Mouse (Mus musculus): ENCODE results near the gene Slc2a3. TPM values are rescaled to one million over a fixed set of nuclear protein-coding genes. Genes with fewer than 3 reads are reported as not detected.

Slc2a3 gene
- polyA plus RNA-seq, 1 experiment from 2014 or later = 40.1 TPM

DNA sequence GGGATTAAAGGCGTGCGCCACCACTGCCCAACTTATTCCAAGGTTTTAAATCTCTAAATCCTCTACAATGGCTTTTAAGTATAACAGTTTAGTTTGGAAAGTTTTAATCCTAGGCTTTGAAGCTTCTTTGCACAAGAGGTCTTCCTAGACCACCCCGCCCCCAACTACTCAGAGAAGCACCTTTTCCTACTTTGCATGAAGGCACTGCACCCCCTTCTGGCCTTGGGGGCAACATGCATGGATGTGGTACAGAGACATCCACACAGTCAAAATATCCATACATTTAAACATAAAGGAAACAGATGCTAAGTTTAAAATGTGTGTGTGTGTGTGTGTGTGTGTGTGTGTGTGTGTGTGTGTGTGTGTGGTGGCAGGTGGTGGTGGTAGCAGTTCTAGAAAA lies 16.6 kb downstream of the Slc2a3 start:
- ATAC-seq (ENCODE audit: low FRiP score) = no peak
- Histone ChIP-seq H3K4me2 (replicated peaks) (no peak overlapping the region), H3K4me3 (replicated peaks; ENCODE audit: low read length) (no peak overlapping the region), H3K9ac (no peak overlapping the region), H3K4me1 (replicated peaks; ENCODE audit: control insufficient read depth, insufficient read depth, low read length) (no peaks in the 10 kb centered on the region), H3K9me3 (ENCODE audit: control insufficient read depth, low read length) (no peaks in the 10 kb centered on the region), H3K36me3 (replicated peaks; ENCODE audit: control insufficient read depth, insufficient read depth) (no peaks in the 10 kb centered on the region), H3K27me3 (ENCODE audit: control insufficient read depth, insufficient read depth, low read length) (no peaks in the 10 kb centered on the region), H3K27ac (no peak overlapping the region)
- WGBS = 96% methylated on average over 3 of the region's 3 CpGs
- DNase-seq (ENCODE audit: low spot score) = no peak

DNA sequence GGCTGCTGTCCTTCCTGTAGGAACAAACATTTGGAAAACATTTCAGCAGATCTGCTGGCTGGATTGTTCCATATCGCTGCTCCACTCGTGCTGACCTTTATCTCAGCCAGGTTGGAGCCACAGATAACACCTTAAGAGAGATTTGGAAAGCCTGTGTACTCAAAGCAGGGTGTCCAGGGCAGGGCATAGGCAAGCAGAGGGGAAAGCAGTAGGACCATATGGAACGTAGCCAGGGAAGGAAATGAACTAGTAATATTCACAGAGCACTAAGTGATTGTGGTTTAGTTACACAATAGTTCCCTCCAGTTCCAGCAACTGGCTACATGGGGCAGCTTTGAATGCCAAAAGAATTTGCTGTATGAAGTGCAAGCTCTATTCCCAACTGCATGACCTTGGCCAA lies 19.3 kb downstream of the Slc2a3 start:
- no peaks in the 10 kb centered on the region for H3K9me3 ChIP-seq (ENCODE audit: control insufficient read depth, low read length)
- no peak overlapping the region for H3K4me3 ChIP-seq (replicated peaks; ENCODE audit: low read length)
- no peaks in the 10 kb centered on the region for H3K4me1 ChIP-seq (replicated peaks; ENCODE audit: control insufficient read depth, insufficient read depth, low read length)
- no peak overlapping the region for H3K4me2 ChIP-seq (replicated peaks)
- no peaks in the 10 kb centered on the region for H3K27me3 ChIP-seq (ENCODE audit: control insufficient read depth, insufficient read depth, low read length)
- H3K27ac ChIP-seq = no peak overlapping the region
- no peak for DNase-seq (ENCODE audit: low spot score)
- no peaks in the 10 kb centered on the region for H3K36me3 ChIP-seq (replicated peaks; ENCODE audit: control insufficient read depth, insufficient read depth)
- WGBS = 80% methylated on average over 3 of the region's 3 CpGs
- no peak for ATAC-seq (ENCODE audit: low FRiP score)
- H3K9ac ChIP-seq = no peak overlapping the region

DNA sequence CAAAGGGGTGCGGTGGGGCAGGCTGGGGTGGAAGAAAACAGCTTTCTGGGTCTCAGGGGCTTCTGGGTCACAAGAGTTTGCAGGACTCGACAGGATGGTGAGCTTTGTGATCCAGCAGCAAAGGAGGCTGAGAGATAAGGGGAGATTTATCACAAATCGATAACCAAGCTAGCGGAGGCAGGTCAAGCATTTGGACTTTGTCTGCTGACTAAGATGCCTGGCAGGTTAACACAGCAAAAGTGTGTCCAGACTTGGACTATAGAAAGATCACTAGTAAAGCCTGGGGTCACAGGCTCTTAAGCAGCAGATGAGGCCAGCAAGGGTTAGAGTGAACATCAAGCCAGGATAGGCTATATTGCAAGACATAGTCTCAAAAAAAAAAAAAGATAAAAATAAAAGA lies 20.3 kb downstream of the Slc2a3 start:
- ATAC-seq (ENCODE audit: low FRiP score) (no peak), DNase-seq (ENCODE audit: low spot score) (no peak)
- Histone ChIP-seq H3K4me2 (replicated peaks) (no peak overlapping the region), H3K36me3 (replicated peaks; ENCODE audit: control insufficient read depth, insufficient read depth) (no peaks in the 10 kb centered on the region), H3K4me1 (replicated peaks; ENCODE audit: control insufficient read depth, insufficient read depth, low read length) (no peaks in the 10 kb centered on the region), H3K9ac (no peak overlapping the region), H3K9me3 (ENCODE audit: control insufficient read depth, low read length) (no peaks in the 10 kb centered on the region), H3K27me3 (ENCODE audit: control insufficient read depth, insufficient read depth, low read length) (no peaks in the 10 kb centered on the region), H3K4me3 (replicated peaks; ENCODE audit: low read length) (no peak overlapping the region), H3K27ac (no peak overlapping the region)
- WGBS = 80% methylated on average over 4 of the region's 4 CpGs

DNA sequence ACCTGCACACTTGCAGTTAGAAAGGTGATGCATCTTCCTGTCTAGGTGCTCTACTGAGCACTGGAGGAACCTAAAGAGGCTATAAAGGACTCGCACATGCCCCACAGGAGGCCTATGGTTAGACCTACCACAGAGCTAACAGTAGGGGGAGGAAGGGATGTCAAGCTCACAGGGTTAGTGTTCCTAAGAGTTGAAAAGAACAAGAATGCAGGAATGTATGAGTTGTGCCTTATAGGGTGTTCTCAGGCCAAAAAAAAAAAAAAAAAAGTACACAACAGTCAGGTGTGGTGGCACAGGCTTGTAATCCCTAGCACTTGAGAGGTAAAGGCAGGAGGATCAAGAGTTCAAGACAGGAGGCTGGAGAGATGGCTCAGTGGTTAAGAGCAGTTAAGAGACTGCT lies 21.5 kb downstream of the Slc2a3 start:
- Histone ChIP-seq H3K36me3 (replicated peaks; ENCODE audit: control insufficient read depth, insufficient read depth) (no peaks in the 10 kb centered on the region), H3K27ac (no peak overlapping the region), H3K9me3 (ENCODE audit: control insufficient read depth, low read length) (no peaks in the 10 kb centered on the region), H3K4me3 (replicated peaks; ENCODE audit: low read length) (no peak overlapping the region), H3K9ac (no peak overlapping the region), H3K4me2 (replicated peaks) (no peak overlapping the region), H3K4me1 (replicated peaks; ENCODE audit: control insufficient read depth, insufficient read depth, low read length) (no peaks in the 10 kb centered on the region), H3K27me3 (ENCODE audit: control insufficient read depth, insufficient read depth, low read length) (no peaks in the 10 kb centered on the region)
- DNase-seq (ENCODE audit: low spot score) = no peak
- ATAC-seq (ENCODE audit: low FRiP score) = no peak
- WGBS = 60% methylated on average over 1 of the region's 1 CpGs

DNA sequence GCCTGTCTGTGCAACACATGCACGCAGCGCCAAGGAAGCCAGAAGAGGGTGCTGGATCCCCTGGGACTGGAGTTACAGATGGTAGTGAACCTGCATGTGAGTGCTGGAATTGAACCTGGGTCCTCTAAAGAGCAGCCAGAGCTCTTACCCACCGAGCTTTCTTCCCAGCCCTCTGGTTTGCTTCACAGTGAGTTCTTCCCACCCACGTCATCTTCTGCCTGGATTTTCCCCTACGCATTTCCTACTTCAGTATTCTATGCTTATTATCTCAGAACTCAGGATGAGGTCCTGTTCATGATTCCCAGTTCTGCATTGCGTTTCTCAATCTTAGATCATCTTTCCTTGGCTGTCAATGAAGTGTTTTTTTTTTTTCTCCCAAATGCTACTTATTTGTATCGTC lies 25.4 kb downstream of the Slc2a3 start:
- WGBS = 88% methylated on average over 7 of the region's 7 CpGs
- no peaks in the 10 kb centered on the region for H3K36me3 ChIP-seq (replicated peaks; ENCODE audit: control insufficient read depth, insufficient read depth)
- no peak overlapping the region for H3K27ac ChIP-seq
- H3K4me2 ChIP-seq (replicated peaks) = no peak overlapping the region
- no peaks in the 10 kb centered on the region for H3K4me1 ChIP-seq (replicated peaks; ENCODE audit: control insufficient read depth, insufficient read depth, low read length)
- no peaks in the 10 kb centered on the region for H3K27me3 ChIP-seq (ENCODE audit: control insufficient read depth, insufficient read depth, low read length)
- H3K9ac ChIP-seq = no peak overlapping the region
- ATAC-seq (ENCODE audit: low FRiP score) (no peak), DNase-seq (ENCODE audit: low spot score) (no peak)
- no peaks in the 10 kb centered on the region for H3K9me3 ChIP-seq (ENCODE audit: control insufficient read depth, low read length)
- H3K4me3 ChIP-seq (replicated peaks; ENCODE audit: low read length) = no peak overlapping the region

DNA sequence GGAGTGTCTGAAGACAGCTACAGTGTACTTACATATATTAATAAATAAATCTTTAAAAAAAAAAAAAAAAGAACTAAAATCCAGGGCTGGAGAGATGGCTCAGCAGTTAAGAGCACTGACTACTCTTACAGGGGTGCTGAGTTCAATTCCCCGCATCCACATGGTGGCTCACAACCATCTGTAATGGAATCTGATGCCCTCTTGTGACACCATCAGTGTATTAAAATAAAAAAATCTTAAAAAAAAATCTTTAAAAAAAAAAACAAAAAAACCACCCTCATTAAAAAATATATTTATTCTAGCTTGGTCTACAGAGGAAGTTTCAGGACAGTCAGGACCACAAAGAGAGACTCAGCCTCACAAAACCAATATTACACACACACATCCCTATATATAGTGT lies 27.1 kb downstream of the Slc2a3 start:
- no peaks in the 10 kb centered on the region for H3K27me3 ChIP-seq (ENCODE audit: control insufficient read depth, insufficient read depth, low read length)
- WGBS = 100% methylated on average over 1 of the region's 1 CpGs
- H3K4me1 ChIP-seq (replicated peaks; ENCODE audit: control insufficient read depth, insufficient read depth, low read length) = peaks cover 10% of the 10 kb centered on the region
- no peaks in the 10 kb centered on the region for H3K36me3 ChIP-seq (replicated peaks; ENCODE audit: control insufficient read depth, insufficient read depth)
- H3K9me3 ChIP-seq (ENCODE audit: control insufficient read depth, low read length) = no peaks in the 10 kb centered on the region
- H3K9ac ChIP-seq = no peak overlapping the region
- H3K27ac ChIP-seq = no peak overlapping the region
- ATAC-seq (ENCODE audit: low FRiP score) (no peak), DNase-seq (ENCODE audit: low spot score) (no peak)
- H3K4me2 ChIP-seq (replicated peaks) = no peak overlapping the region
- no peak overlapping the region for H3K4me3 ChIP-seq (replicated peaks; ENCODE audit: low read length)

DNA sequence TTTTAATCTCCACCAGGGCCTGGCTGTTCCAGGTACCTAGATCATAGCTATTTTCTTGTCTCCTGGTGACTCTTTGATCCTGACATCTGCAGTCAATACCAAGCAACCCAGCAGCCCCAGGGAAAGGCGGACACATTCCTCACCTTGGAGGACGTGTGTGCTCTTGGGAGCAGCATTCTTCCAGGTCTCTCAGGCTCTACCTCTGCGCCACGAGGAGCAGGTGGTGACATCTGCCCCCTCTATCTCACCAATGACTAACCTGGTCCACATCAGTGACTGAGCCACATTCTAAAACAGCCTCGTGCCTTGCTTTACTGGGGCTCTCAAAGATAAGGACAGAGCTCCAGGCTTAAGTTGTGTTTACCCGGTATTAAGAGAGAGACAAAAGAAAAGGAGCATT lies 28.7 kb downstream of the Slc2a3 start:
- ATAC-seq (ENCODE audit: low FRiP score) = no peak
- no peak overlapping the region for H3K4me3 ChIP-seq (replicated peaks; ENCODE audit: low read length)
- no peaks in the 10 kb centered on the region for H3K36me3 ChIP-seq (replicated peaks; ENCODE audit: control insufficient read depth, insufficient read depth)
- H3K4me1 ChIP-seq (replicated peaks; ENCODE audit: control insufficient read depth, insufficient read depth, low read length) = peaks cover 13% of the 10 kb centered on the region
- no peak overlapping the region for H3K4me2 ChIP-seq (replicated peaks)
- no peak overlapping the region for H3K9ac ChIP-seq
- no peak for DNase-seq (ENCODE audit: low spot score)
- 68% methylated on average over 6 of the region's 6 CpGs for WGBS
- H3K27me3 ChIP-seq (ENCODE audit: control insufficient read depth, insufficient read depth, low read length) = no peaks in the 10 kb centered on the region
- H3K9me3 ChIP-seq (ENCODE audit: control insufficient read depth, low read length) = no peaks in the 10 kb centered on the region
- no peak overlapping the region for H3K27ac ChIP-seq

DNA sequence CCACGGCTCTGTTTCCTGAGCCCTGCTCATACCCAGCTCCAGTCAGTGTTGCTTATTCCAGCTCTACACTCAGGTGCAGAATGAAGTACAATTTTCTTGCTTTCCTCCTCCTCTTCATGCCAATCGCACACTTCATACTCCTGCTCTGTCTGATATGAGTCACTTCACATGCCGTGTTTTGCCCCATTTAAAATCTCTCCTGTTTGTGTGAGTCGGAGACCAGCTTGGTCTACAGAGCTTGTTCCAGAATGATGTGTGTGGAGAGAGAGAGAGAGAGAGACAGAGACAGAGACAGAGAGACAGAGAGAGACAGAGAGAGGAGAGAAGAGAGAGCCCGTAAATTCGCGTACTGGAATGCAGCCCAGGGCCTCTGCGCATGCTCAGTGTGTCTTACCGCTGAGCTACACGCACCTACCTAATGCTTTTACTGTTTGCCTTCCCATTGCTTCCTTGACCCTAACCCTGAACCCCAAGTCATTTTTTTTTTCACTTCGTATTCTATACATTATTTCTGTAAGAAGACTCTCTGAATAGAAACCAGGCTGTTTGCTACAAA lies 30.6 kb downstream of the Slc2a3 start:
- Histone ChIP-seq H3K9me3 (ENCODE audit: control insufficient read depth, low read length) (no peaks in the 10 kb centered on the region), H3K4me3 (replicated peaks; ENCODE audit: low read length) (no peak overlapping the region), H3K4me1 (replicated peaks; ENCODE audit: control insufficient read depth, insufficient read depth, low read length) (peaks cover 21% of the 10 kb centered on the region), H3K4me2 (replicated peaks) (no peak overlapping the region), H3K27me3 (ENCODE audit: control insufficient read depth, insufficient read depth, low read length) (no peaks in the 10 kb centered on the region), H3K27ac (no peak overlapping the region), H3K9ac (no peak overlapping the region), H3K36me3 (replicated peaks; ENCODE audit: control insufficient read depth, insufficient read depth) (no peaks in the 10 kb centered on the region)
- ATAC-seq (ENCODE audit: low FRiP score) (no peak), DNase-seq (ENCODE audit: low spot score) (no peak)
- 92% methylated on average over 11 of the region's 11 CpGs for WGBS

DNA sequence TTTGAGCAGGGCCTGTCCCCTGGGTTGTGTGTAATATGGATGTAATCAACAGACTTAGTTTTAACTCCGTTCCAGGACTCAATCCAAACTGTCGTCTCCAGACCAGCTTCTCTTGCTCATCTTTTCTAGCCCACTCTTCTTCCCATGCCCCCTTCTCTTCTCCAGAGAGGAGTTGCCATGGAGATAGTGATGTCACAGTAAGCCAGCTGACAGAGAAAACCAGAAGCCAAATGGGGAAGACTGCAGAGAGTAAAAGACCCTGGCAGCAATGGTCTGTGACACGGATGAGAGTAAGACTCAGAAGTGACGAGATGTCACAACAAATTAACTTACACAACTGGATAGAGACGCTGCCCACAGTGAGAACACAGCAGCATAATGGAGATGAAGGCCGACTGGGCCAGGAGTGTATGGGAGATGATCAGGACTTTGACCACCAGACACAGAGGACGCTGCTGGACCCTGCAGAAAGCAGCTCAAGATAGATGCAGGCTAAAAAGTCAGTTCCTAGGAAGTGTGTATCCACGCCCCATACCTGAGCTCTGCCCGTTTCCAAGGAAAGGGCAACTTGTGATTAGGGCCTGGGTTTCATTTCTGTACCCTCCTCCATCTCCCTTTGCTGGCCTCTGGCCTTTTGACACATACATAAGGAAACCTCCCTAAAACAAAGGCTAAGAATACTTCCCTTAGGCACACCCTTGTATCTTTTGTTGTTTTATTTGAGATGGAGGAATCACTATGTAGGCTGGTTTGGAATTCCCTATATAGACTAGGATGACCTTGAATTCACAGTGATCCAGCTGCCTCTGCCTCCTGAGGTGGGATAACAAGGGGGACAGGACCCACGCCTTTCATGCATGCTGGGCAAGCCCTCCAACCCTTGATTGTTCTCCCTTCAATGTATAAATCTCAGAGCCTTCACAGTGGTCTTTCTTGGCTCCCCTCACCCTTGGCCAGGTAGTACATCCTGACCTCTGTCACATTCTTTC lies 31.4 kb downstream of the Slc2a3 start:
- H3K27me3 ChIP-seq (ENCODE audit: control insufficient read depth, insufficient read depth, low read length) = no peaks in the 10 kb centered on the region
- H3K9ac ChIP-seq = peak overlapping the region; percentile 31; the same call in 1 of the 2 replicates
- no peak overlapping the region; the same call in 1 of the 2 replicates for H3K4me2 ChIP-seq (replicated peaks)
- 45% methylated on average over 10 of the region's 10 CpGs for WGBS
- H3K27ac ChIP-seq = peak overlapping the region; percentile 51
- no peaks in the 10 kb centered on the region for H3K36me3 ChIP-seq (replicated peaks; ENCODE audit: control insufficient read depth, insufficient read depth)
- H3K4me3 ChIP-seq (replicated peaks; ENCODE audit: low read length) = no peak overlapping the region
- ATAC-seq (ENCODE audit: low FRiP score) (peak; percentile 82), DNase-seq (ENCODE audit: low spot score) (peak; percentile 78)
- no peaks in the 10 kb centered on the region for H3K9me3 ChIP-seq (ENCODE audit: control insufficient read depth, low read length)
- H3K4me1 ChIP-seq (replicated peaks; ENCODE audit: control insufficient read depth, insufficient read depth, low read length) = peaks cover 24% of the 10 kb centered on the region

All from hindbrain, embryonic 14.5 days (tissue).